Mouse (Mus musculus) 3T3-L1 (cell line): Measurements from ENCODE around the gene Ptbp1.

Experiments used
- DNase-seq: peaks from one replicate; pipeline ENCODE4 v3.0.0-alpha.2; 2015; ENCODE audit warnings: low read depth, low spot score

Gene Ptbp1

GRCm38 (mm10) chr10:79853860-79854795, at the start of gene Ptbp1:
Ptbp1 (plus strand) TSS chr10:79854427.
- peak; percentile 100 for DNase-seq

- no peak for DNase-seq
Observed at GRCm38 (mm10) chr10:79805636-79806035, 48.6 kb upstream of the Ptbp1 start.

GRCm38 (mm10) chr10:79806331-79806730, 47.9 kb upstream of the Ptbp1 start:
- DNase-seq: no peak

GRCm38 (mm10) chr10:79806972-79807371, 47.3 kb upstream of the Ptbp1 start:
- DNase-seq: no peak

DNA sequence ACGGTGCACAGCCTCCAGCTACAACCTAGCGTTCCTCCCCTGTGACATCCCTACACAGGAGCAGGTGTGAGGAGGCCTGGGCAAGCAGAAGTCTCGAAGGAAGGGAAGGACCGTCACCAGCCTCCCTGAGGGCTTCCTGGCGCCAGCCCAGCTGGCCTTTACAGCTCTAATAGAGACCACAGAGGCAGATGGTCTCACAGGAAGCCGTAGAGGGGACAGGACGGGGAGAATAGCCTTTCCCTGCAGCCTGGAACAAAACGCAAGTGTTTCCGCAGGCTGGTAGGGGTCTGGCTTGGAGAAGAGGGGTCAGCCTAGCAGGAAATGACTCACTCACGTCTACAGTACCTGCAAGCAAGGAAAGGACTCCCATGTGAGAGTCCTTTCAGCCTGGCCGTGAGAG, 46.4 kb upstream of the Ptbp1 start:
- DNase-seq: no peak

DNA sequence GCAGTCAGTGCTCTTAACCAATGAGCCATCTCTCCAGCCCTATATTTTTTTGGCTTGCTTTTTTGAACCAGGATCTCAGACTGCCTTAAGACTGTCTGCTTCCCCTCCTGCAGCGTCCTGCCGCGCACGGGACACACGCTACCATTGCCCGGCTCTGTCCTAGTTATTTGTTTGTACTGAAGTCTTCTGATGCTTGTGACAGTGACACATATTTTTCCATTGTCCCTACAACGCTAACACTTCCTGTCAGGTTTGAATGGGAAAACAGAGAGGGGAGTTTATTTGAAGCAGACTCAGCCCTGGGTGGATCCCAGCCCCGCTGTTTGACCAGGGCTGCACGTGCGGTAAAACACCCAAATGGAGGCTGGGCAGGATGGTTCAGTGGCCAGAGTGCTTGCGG, 45.5 kb upstream of the Ptbp1 start:
- DNase-seq: no peak

- peak; percentile 76 for DNase-seq
Observed at GRCm38 (mm10) chr10:79811736-79812637, 42.2 kb upstream of the Ptbp1 start.

- no peak for DNase-seq
Observed at GRCm38 (mm10) chr10:79814271-79814842, 39.9 kb upstream of the Ptbp1 start.

- no peak for DNase-seq
Observed at GRCm38 (mm10) chr10:79815671-79816494, 38.3 kb upstream of the Ptbp1 start.

GRCm38 (mm10) chr10:79817111-79817510, 37.1 kb upstream of the Ptbp1 start:
- peak; percentile 27 for DNase-seq

GRCm38 (mm10) chr10:79818225-79818624, 36.0 kb upstream of the Ptbp1 start:
- no peak for DNase-seq

DNA sequence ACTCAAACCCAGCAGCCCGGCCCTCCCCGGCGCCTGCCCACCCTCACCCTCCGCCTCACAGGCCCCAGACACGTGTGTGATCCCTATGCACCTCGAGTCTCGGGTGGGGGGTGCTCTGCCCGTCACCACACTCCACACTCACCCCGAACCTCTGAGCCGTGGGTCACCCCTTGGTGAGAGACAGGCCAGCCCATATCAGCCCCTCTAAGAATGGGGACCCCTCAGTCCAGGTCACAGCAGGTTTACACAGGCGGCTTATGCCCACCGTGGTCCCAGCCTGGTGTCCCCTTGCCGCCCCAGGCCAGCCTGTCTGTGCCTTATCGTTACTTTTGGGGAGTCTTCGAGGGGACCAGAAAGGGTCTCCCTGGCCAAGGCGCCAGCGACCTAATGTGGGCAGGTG, 34.6 kb upstream of the Ptbp1 start:
- no peak for DNase-seq

DNA sequence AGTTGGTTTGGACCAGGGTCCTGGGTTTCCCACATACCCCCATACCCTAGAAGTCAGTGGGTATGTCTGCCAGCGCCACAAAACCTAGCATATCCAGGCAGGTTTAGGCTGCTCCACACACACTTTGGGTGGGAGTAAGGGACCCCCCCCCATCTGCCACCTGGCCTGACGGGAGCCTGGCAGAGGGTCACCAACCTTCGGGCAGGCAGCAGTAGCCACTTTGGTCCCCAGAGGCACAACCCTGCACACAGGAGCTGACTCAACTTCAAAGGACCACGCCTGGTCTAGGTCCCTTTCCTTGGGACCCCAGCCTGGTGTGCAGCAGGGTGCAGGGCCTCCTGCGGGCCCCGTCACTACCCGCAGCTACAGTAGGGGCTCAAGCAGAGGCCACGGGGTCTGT, 34.0 kb upstream of the Ptbp1 start:
- no peak for DNase-seq

DNA sequence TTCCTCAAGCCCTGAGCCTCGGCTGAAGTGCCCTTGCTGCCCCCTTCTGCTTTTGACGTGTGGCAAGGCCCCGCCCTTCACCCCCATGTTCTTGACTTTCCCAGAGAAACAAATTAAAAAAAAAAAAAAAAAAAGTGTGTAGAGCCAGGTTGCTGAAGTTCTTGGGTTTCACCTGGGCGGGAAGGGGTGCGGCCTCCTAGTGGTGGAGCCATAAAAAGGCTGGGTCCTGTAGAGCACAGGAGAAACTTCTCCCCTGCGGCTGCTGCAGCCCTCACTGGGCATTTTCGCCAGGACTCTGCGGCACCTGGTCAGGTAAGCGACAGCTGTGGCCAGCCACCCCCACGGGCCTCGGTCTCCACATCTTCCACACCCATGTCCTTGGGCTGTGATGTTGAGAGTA, 33.4 kb upstream of the Ptbp1 start, which contains the start of gene Misp:
Misp (plus strand) TSS at position 208 of the 400 bp plus-strand sequence.
- no peak for DNase-seq

DNA sequence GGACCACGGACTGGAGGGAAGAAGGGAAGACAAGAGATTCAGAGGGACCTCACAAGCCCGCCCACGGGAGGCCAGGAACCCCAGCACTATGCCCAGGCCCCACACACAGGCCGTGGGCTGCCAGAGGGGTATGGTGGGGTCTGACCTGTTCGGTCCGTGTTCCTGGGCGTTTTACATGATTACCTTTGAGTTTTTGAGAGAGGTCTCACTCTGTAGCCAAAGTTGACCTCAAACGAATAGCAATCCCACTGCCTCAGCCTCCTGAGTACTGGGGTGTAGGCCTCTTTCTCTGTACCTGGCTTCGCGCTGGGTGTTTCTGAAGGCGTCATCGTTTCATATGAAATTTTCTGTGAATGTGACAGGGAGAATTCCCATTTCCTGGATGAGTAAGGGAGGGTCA, 32.5 kb upstream of the Ptbp1 start:
- no peak for DNase-seq

GRCm38 (mm10) chr10:79822372-79822771, 31.9 kb upstream of the Ptbp1 start:
- DNase-seq: no peak

DNA sequence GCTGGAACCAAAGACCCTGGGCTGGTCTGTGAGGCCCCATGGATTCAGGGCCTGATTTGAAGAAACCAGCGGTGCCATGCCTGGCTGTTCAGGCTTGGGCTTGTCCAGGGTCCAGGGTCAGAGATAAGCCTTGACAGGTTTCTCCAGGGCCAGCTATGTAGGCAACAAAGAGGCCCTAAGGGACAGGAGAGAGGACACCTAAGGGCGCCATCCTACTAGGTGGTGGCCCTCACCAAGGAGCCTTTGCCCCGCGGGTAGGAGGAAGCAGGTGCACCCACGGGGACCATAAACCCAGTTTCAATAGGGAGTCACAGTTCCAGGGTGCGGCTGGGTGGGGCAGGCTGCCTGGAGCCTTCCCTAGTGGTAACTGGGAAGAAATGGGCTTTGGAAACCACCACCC, 31.2 kb upstream of the Ptbp1 start:
- DNase-seq: no peak

- DNase-seq: peak; percentile 82
Observed at GRCm38 (mm10) chr10:79824413-79824812, 29.8 kb upstream of the Ptbp1 start.

- peak; percentile 39 for DNase-seq
Observed at GRCm38 (mm10) chr10:79831583-79831982, 22.6 kb upstream of the Ptbp1 start.

- no peak for DNase-seq
Observed at GRCm38 (mm10) chr10:79832026-79832785, 22.0 kb upstream of the Ptbp1 start.
